Mouse (Mus musculus) adrenal gland, postnatal 36 days (tissue): ENCODE data around the gene Sntb2. TPM values are rescaled to one million over a fixed set of nuclear protein-coding genes. Genes with fewer than 3 reads are reported as not detected.
A peak's percentile ranks its signal among the peaks of the same experiment; 100 is the strongest.

ENCODE experiments used
- DNase-seq, 2 experiments: peaks; one replicate each; pipeline ENCODE4 v3.0.0; 2021; ENCODE audit warnings: mixed read lengths in 1 of 2
- total RNA-seq, 2 experiments: library from RNA; stranded (reverse); gene quantifications; 2 replicates each; pipeline ENCODE4 v1.2.3; 2021

Gene Sntb2
- total RNA-seq, 2 experiments from 2014 or later = 28.8 to 39.5 TPM

- DNase-seq = no peak
Measured at GRCm38 (mm10) chr8:107035641-107036040, 100.1 kb downstream of the Sntb2 start.

DNA sequence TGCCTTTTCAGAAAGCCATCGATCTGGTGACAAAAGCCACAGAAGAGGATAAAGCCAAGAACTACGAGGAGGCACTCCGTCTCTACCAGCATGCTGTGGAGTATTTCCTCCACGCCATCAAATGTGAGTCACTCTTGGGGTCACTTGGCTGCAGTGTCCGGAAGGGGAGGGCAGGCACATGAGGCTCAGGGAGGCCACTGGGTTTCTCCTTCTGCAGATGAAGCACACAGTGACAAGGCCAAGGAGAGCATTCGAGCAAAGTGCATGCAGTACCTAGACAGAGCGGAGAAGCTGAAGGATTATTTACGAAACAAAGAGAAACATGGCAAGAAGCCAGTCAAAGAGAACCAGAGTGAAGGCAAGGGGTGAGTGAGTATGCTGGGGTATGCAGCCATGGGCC lies 101.1 kb downstream of the Sntb2 start:
- DNase-seq = peak; percentile 49 to 58

- no peak for DNase-seq
Measured at GRCm38 (mm10) chr8:107040632-107041031, 105.1 kb downstream of the Sntb2 start.

DNA sequence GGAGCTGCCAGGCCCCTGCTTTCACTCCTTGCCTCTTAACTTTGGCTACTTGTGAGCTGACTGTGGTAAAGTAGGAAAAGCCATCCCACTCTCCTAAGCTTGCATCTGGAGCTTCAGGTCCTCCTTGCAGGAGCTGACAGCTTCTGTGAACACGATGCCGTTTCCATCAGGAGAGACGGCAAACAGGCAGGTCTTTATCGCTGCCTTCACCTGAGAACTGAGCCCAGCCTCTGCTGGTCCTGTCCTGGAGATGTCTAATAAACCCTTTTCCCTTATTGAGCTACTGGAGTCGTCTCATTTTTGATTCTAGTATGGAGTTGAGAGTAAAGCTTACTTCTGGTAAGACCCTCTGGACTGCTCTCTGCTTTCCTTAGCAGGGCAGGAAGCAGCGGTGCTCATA lies 109.9 kb downstream of the Sntb2 start:
- DNase-seq = no peak

DNA sequence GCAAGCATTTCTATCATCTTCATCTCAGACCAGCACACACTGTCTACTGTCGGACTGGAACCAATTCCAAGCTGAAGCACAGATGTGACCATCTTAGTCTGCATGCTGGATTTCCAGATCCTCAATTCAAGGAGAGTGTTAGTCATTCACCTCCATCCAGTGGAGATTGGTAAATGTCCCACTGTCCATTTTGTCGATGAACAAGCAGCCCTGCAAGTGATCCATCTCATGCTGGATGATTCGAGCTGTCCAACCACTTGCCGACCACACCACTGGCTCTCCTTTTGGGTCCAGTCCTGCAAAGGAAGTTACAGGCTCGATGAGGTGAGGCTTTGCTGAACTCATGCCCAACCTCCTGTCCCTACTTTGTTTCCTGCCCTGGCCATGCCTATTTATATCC lies 111.4 kb downstream of the Sntb2 start:
- DNase-seq = no peak

GRCm38 (mm10) chr8:107048061-107048941 lies 112.8 kb downstream of the Sntb2 start, which contains the start of gene Pdf:
Gene Pdf (minus strand): TSS chr8:107048614.
- DNase-seq = peak; percentile 91

DNA sequence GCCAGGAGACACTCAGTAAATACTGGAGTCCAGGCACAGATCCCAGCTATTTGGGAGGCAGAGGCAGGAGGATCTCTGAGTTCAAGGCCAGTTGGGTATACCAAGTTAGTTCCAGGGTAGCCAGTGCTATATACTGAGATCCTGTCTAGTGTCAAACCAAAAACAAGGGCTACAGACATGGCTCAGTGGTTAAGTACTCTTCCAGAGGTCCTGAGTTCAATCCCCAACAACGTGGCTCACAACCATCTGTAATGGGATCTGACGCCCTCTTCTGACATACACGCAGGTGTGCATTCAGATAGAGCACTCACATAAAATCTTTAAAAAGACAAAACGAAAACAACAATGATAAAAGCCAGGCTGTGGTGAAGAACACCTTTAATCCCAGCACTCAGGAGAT lies 113.9 kb downstream of the Sntb2 start:
- DNase-seq = no peak

DNA sequence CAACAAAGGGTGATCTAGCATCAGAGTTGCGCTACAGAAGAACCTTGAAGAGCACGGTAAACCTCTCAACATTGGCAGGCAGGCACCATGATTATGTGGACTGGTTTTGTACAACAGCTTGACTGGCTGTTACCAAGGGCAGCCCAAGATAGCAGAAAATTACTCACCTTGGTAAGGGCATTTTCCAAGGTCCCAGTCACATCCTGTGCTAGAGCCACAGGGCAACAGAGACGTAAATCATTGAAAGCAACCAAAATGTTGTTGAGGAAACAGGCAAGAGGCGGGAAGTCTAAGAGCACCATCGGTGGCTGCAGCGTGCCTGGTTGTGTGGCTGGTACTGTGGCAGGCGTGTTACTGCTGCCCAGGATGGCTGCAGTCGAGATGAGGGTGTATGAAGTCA lies 116.5 kb downstream of the Sntb2 start:
- DNase-seq = peak; percentile 47 to 68

DNA sequence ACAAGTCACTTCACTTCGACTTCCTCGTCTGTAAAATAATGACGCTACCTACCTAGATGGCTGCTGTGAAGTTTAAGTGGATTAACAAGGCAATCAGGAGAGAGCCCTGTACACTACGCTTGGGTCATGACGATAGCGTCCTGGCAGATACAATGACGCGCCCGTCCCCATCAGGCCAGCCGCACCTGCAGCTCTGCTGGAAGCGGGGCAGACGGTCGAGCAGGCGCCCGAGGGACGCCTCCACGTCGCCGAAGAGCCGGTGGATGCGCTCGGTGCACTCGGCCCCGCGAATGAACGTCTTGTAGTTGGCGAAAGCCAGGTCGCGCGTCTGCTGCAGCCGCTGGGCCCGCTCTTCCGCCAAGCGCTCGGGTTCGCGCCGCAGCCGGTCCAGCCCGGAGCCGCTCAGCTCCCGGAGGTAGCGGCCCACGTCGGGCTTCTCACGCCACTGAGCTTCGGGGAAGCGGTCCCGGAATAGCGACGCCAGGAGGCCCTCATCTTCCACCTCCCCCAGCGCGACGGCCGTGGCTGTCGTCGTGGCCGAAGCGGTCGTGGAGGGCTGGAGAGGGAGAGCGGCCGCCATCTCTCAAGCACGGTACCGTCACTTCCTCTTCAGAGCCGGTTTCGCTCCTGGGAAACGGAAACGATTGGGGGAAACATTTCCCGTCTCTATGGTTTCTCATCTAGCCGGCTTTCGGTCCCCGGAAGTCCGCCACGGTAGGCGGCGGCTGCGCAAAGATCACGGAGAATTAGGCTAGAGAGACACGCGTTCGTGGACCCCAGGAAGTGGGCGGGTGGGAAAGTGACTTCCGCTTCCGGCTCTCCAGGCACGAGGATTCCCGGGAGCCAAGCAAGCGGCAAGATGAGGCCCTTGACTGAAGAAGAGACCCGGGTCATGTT lies 120.8 kb downstream of the Sntb2 start, which contains the start of the genes Cog8 and Nip7:
Cog8 (minus strand) TSS at position 614 of the 897 bp plus-strand sequence.
Nip7 (plus strand) TSS at position 802 of the 897 bp plus-strand sequence.
- DNase-seq = peak; percentile 97

DNA sequence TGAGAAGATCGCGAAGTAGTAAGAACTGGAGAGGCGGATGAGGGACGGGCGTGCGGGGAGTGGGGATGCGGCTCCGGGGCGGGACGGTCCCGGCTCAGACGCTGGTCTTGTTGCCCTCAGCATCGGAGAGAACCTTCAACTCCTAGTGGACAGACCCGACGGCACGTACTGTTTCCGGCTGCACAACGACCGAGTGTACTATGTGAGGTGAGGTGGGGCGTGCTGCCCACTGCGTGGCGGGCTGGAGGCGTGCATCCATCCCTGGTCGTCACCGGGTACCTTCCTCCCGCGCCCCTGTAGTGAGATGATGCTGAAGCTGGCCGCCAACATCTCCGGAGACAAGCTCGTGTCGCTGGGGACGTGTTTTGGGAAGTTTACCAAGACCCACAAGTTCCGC lies 121.4 kb downstream of the Sntb2 start:
- no peak for DNase-seq

DNA sequence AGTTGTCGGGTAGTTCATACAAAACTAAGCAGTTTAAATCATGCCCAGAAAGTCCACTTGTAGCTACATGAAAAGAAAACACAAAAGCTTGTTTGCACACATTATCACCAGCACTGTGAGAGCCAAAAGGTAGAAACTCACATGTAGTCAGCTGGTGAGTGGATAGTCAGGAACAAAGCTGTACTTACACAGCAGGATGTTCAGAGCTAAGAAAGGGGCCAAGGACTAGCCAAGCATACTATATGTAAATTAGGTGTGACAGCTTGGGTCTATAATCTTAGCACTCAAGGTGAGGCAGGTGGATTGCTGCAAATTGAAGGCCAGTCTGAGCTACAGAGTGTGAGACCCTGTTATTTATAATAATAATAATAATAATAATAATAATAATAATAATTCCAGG lies 127.1 kb downstream of the Sntb2 start:
- no peak for DNase-seq

- peak; percentile 45 to 46 for DNase-seq
Measured at GRCm38 (mm10) chr8:107065511-107066496, 130.3 kb downstream of the Sntb2 start, which contains the start of gene Tmed6. Gene Tmed6 (minus strand): TSS chr8:107065644.

Other genes with a start within 250 kb of the Sntb2 start
- 1 to 10 TPM in 1 of 2 experiments, under 1 TPM in 1; 0.20 to 1.5 TPM for gene Has3, start 65.5 kb upstream of the Sntb2 start, total RNA-seq
- 10 to 100 TPM; 48.7 to 50.6 TPM for gene Utp4, start 42.1 kb upstream of the Sntb2 start, total RNA-seq
- gene Vps4a, start 95.5 kb downstream of the Sntb2 start, total RNA-seq = 10 to 100 TPM; 86.3 to 91.6 TPM
- gene Pdf, start 112.9 kb downstream of the Sntb2 start, total RNA-seq = 10 to 100 TPM; 50.5 to 62.1 TPM
- 10 to 100 TPM; 29.3 to 40.6 TPM for gene Cog8, start 120.9 kb downstream of the Sntb2 start, total RNA-seq
- gene Nip7, start 121.1 kb downstream of the Sntb2 start, total RNA-seq = 10 to 100 TPM; 47.4 to 57.5 TPM
- not detected for gene Tmed6, start 129.9 kb downstream of the Sntb2 start, total RNA-seq
- gene Terf2, start 160.8 kb downstream of the Sntb2 start, total RNA-seq = 10 to 100 TPM; 23.5 to 24.5 TPM
- gene Cyb5b, start 214.9 kb downstream of the Sntb2 start, total RNA-seq = 100 to 1,000 TPM; 419 to 590 TPM